Comparison of ENCODE assay signal across 22 mouse cellular contexts in genomic region chr10:63011556-63011955, GRCm38 (mm10). TPM values are rescaled to one million over a fixed set of nuclear protein-coding genes. Genes with fewer than 3 reads are reported as not detected.
A peak's percentile ranks its signal among the peaks of the same experiment; 100 is the strongest.
DNase-seq lines count a peak whose midpoint lies in the region; ATAC-seq and TF ChIP-seq lines count a peak whose summit lies in the region.
"Had no signal": no experiment of that assay in that cellular context is flagged by ENCODE, and none has a peak within 500 bp of the region (broad histone marks: within the 10 kb centered on the region; RNA-seq: fewer than 3 reads in every experiment).

No protein-coding gene starts in this region.

- no peaks in the 10 kb centered on the region for H3K4me1 ChIP-seq in midbrain, embryonic 13.5 days (replicated peaks)
- no peaks in the 10 kb centered on the region for H3K4me1 ChIP-seq in midbrain, postnatal 0 days (ENCODE audit: insufficient read depth, low read length)
- H3K4me1 ChIP-seq in hindbrain, embryonic 12.5 days = no peaks in the 10 kb centered on the region
- H3K4me1 ChIP-seq: embryonic facial prominence, embryonic 15.5 days; forebrain, embryonic 12.5 days; heart, embryonic 12.5 days; hindbrain, embryonic 10.5 days; hindbrain, embryonic 15.5 days had no signal

- no peak for DNase-seq in cerebellum, adult 9-10 months
- DNase-seq in midbrain, postnatal 0 days (ENCODE audit: low spot score) = no peak
- peak; percentile 62 to 75 for DNase-seq in cerebellum, postnatal 25 days
- no peak for DNase-seq in B cell, adult 2 months
- DNase-seq in lung, postnatal 25 days (ENCODE audit: low spot score) = no peak
- DNase-seq: adrenal gland, postnatal 14 days; embryo, embryonic 11 days; forebrain, postnatal 0 days; gastrocnemius, adult 2 months; gastrocnemius, postnatal 25 days; kidney, adult 2 months had no signal

- H3K27ac ChIP-seq in midbrain, embryonic 13.5 days = peak overlapping the region; percentile 36; the same call in 1 of the 2 replicates
- no peak overlapping the region for H3K27ac ChIP-seq in midbrain, postnatal 0 days (ENCODE audit: low read depth, low read length)
- no peak overlapping the region for H3K27ac ChIP-seq in hindbrain, embryonic 12.5 days
- H3K27ac ChIP-seq: embryonic facial prominence, embryonic 15.5 days; forebrain, embryonic 12.5 days; gastrocnemius, adult 2 months; hindbrain, embryonic 10.5 days; hindbrain, embryonic 15.5 days had no signal

- ATAC-seq in cerebellum, adult (ENCODE audit: insufficient number of reproducible peaks, low FRiP score, low TSS enrichment) = peak; percentile 58
- ATAC-seq in midbrain, embryonic 13.5 days = no peak
- ATAC-seq in midbrain, postnatal 0 days (ENCODE audit: low FRiP score) = no peak
- ATAC-seq in hindbrain, embryonic 12.5 days (ENCODE audit: low FRiP score) = no peak
- ATAC-seq: activated CD4-positive, CD25-positive, alpha-beta regulatory T cell, adult 4 months; forebrain, postnatal 0 days; intestine, embryonic 16.5 days had no signal

- no peaks in the 10 kb centered on the region for H3K9me3 ChIP-seq in midbrain, embryonic 13.5 days
- H3K9me3 ChIP-seq in midbrain, postnatal 0 days (ENCODE audit: low read length) = no peaks in the 10 kb centered on the region
- no peaks in the 10 kb centered on the region for H3K9me3 ChIP-seq in hindbrain, embryonic 12.5 days (replicated peaks)
- H3K9me3 ChIP-seq: embryonic facial prominence, embryonic 15.5 days; forebrain, embryonic 12.5 days; heart, embryonic 12.5 days; hindbrain, embryonic 10.5 days; hindbrain, embryonic 15.5 days had no signal

- H3K4me3 ChIP-seq in midbrain, embryonic 13.5 days (replicated peaks) = no peak overlapping the region
- no peak overlapping the region for H3K4me3 ChIP-seq in midbrain, postnatal 0 days (ENCODE audit: low read depth, low read length)
- H3K4me3 ChIP-seq in hindbrain, embryonic 12.5 days = no peak overlapping the region
- H3K4me3 ChIP-seq: embryonic facial prominence, embryonic 15.5 days; forebrain, embryonic 12.5 days; gastrocnemius, adult 2 months; heart, embryonic 12.5 days; hindbrain, embryonic 10.5 days; hindbrain, embryonic 15.5 days had no signal

- no peaks in the 10 kb centered on the region for H3K27me3 ChIP-seq in midbrain, embryonic 13.5 days
- H3K27me3 ChIP-seq in midbrain, postnatal 0 days (ENCODE audit: insufficient read depth, low read length) = no peaks in the 10 kb centered on the region
- no peaks in the 10 kb centered on the region for H3K27me3 ChIP-seq in hindbrain, embryonic 12.5 days
- H3K27me3 ChIP-seq: embryonic facial prominence, embryonic 15.5 days; forebrain, embryonic 12.5 days; heart, embryonic 12.5 days; hindbrain, embryonic 15.5 days had no signal

- H3K36me3 ChIP-seq in midbrain, embryonic 13.5 days = peaks cover 88% of the 10 kb centered on the region
- H3K36me3 ChIP-seq in midbrain, postnatal 0 days (ENCODE audit: insufficient read depth, low read length) = peaks cover 48% of the 10 kb centered on the region
- peaks cover 90% of the 10 kb centered on the region for H3K36me3 ChIP-seq in hindbrain, embryonic 12.5 days

- no peak overlapping the region for H3K9ac ChIP-seq in midbrain, embryonic 13.5 days (replicated peaks)
- no peak overlapping the region for H3K9ac ChIP-seq in midbrain, postnatal 0 days (replicated peaks; ENCODE audit: low read length, poor library complexity, severe bottlenecking)
- H3K9ac ChIP-seq in hindbrain, embryonic 12.5 days = no peak overlapping the region
- H3K9ac ChIP-seq: embryonic facial prominence, embryonic 15.5 days; forebrain, embryonic 12.5 days; forebrain, postnatal 0 days; heart, embryonic 12.5 days; hindbrain, embryonic 15.5 days had no signal

- no peak for TF ChIP-seq CTCF in midbrain, postnatal 0 days (IDR thresholded peaks at IDR 0.05)

- H3K4me2 ChIP-seq in midbrain, embryonic 13.5 days (replicated peaks) = no peak overlapping the region
- no peak overlapping the region for H3K4me2 ChIP-seq in midbrain, postnatal 0 days (ENCODE audit: low read depth, low read length, poor library complexity, severe bottlenecking)
- H3K4me2 ChIP-seq in hindbrain, embryonic 12.5 days (replicated peaks) = no peak overlapping the region
- H3K4me2 ChIP-seq: embryonic facial prominence, embryonic 15.5 days; forebrain, embryonic 12.5 days; heart, embryonic 12.5 days; hindbrain, embryonic 15.5 days had no signal

- 89% methylated on average over 6 of the region's 6 CpGs for WGBS in midbrain, embryonic 13.5 days
- 86% methylated on average over 6 of the region's 6 CpGs for WGBS in midbrain, postnatal 0 days
- WGBS in hindbrain, embryonic 12.5 days = 91% methylated on average over 6 of the region's 6 CpGs

RNA-seq across cellular contexts. Expression of gene Hnrnph3, which starts 12.5 kb away (rescaled TPM):
- 242 and 243 TPM in 2 replicates for polyA plus RNA-seq in midbrain, embryonic 13.5 days (2015; fragmentation: Nextera tagmentation; extraction: Ambion mirVana)
- 11.0 and 22.5 TPM in 2 replicates for total RNA-seq in midbrain, postnatal 0 days (2014; rRNA removed)
- 70.3 and 78.7 TPM in 2 replicates for polyA plus RNA-seq in midbrain, postnatal 0 days (2015; fragmentation: Nextera tagmentation; extraction: Ambion mirVana)
- 230 and 238 TPM in 2 replicates for polyA plus RNA-seq in hindbrain, embryonic 12.5 days (2016; fragmentation: Nextera tagmentation; extraction: Ambion mirVana)

RNA-seq across cellular contexts. Expression of gene Pbld2, which starts 12.6 kb away (rescaled TPM):
- polyA plus RNA-seq in midbrain, embryonic 13.5 days (2015; fragmentation: Nextera tagmentation; extraction: Ambion mirVana) = 1.3 TPM in 2 replicates
- 0.80 TPM in 1 of 2 replicates, not detected in the other for total RNA-seq in midbrain, postnatal 0 days (2014; rRNA removed)
- 0.55 and 1.2 TPM in 2 replicates for polyA plus RNA-seq in midbrain, postnatal 0 days (2015; fragmentation: Nextera tagmentation; extraction: Ambion mirVana)
- polyA plus RNA-seq in hindbrain, embryonic 12.5 days (2016; fragmentation: Nextera tagmentation; extraction: Ambion mirVana) = 0.64 and 1.3 TPM in 2 replicates
- total RNA-seq: granulocyte monocyte progenitor cell, adult 5-6 weeks had no signal

RNA-seq across cellular contexts. Expression of gene Rufy2, which starts 31.5 kb away (rescaled TPM):
- 51.7 and 55.5 TPM in 2 replicates for polyA plus RNA-seq in midbrain, embryonic 13.5 days (2015; fragmentation: Nextera tagmentation; extraction: Ambion mirVana)
- total RNA-seq in midbrain, postnatal 0 days (2014; rRNA removed) = 34.5 and 47.7 TPM in 2 replicates
- 60.9 and 65.5 TPM in 2 replicates for polyA plus RNA-seq in midbrain, postnatal 0 days (2015; fragmentation: Nextera tagmentation; extraction: Ambion mirVana)
- 36.7 and 40.0 TPM in 2 replicates for polyA plus RNA-seq in hindbrain, embryonic 12.5 days (2016; fragmentation: Nextera tagmentation; extraction: Ambion mirVana)

RNA-seq across cellular contexts. Expression of gene Pbld1, which starts 48.4 kb away (rescaled TPM):
- polyA plus RNA-seq in midbrain, embryonic 13.5 days (2015; fragmentation: Nextera tagmentation; extraction: Ambion mirVana) = 1.0 and 1.3 TPM in 2 replicates
- not detected in 2 replicates for total RNA-seq in midbrain, postnatal 0 days (2014; rRNA removed)
- 0.45 and 0.59 TPM in 2 replicates for polyA plus RNA-seq in midbrain, postnatal 0 days (2015; fragmentation: Nextera tagmentation; extraction: Ambion mirVana)
- polyA plus RNA-seq in hindbrain, embryonic 12.5 days (2016; fragmentation: Nextera tagmentation; extraction: Ambion mirVana) = 0.79 and 0.83 TPM in 2 replicates
- total RNA-seq: forebrain, postnatal 0 days; granulocyte monocyte progenitor cell, adult 5-6 weeks had no signal
- polyA plus RNA-seq: activated CD4-positive, CD25-positive, alpha-beta regulatory T cell, adult 4 months had no signal

Comparison
In these comparisons a context has a peak if more than half of its experiments do, and no peak if none do; other contexts are left out.
1. DNase-seq: peak in cerebellum, postnatal 25 days (2 of 2); none in cerebellum, adult 9-10 months (single experiment), midbrain, postnatal 0 days (single experiment), B cell, adult 2 months (0 of 2) and lung, postnatal 25 days (single experiment).